Mouse (Mus musculus): ENCODE results near the gene Lum.

DNA sequence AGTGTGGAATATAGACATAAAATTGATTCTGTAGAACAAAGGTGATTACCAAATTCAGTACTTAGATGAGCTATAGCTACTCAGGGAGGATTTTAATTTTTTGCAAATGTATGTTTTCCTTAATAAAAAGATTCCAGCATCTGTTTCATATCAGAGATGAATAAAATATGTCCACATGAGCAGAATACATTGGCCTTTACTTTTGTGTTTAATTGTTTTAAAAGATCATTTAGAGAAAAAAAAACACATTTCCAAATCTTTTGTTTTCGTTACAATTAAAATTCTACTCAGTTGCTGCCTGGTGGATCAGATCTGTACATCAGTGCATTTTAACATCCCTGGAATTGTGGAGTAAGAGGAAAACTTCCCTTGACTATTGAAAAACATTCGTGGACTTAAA is 41.7 kb downstream of the Lum start, which contains the start of gene Kera:
- TF ChIP-seq POLR2A (IDR thresholded peaks at IDR 0.05; ENCODE audit: borderline replicate concordance, insufficient read depth, low read length): no peak
- TF ChIP-seq CTCF (IDR thresholded peaks at IDR 0.05; ENCODE audit: borderline replicate concordance, insufficient read depth, low read depth, low read length): no peak
